Mouse (Mus musculus) embryonic facial prominence, embryonic 11.5 days (tissue): ENCODE measurements around the gene Gm17364. TPM values are rescaled to one million over a fixed set of nuclear protein-coding genes. Genes with fewer than 3 reads are reported as not detected.
"Not testable (repeated sequence)": the region's sequence is repeated elsewhere in the genome, so short reads cannot be mapped to it uniquely, and the experiment has no call there.

ENCODE experiments used
- ATAC-seq: fragments of 200-750 bp; cut with Nextera tagmentation; replicated peaks from 2 replicates; pipeline ENCODE4 v1.8.0; 2017; ENCODE audit warnings: low read depth; ENCODE audit not compliant: insufficient number of reproducible peaks, low FRiP score, low TSS enrichment
- DNase-seq: peaks from one replicate; pipeline ENCODE4 v3.0.0-alpha.2; 2015; ENCODE audit warnings: low spot score
- H3K27ac ChIP-seq: fragments of 300-500 bp; sonication (generic); replicated peaks from 2 replicates; pipeline ENCODE4 v1.5.1; 2014; ENCODE audit warnings: mild to moderate bottlenecking, low read depth, low read length, control low read depth
- H3K27me3 ChIP-seq: fragments of 300-500 bp; sonication (generic); 2 replicates; pipeline ENCODE4 v1.6.1; 2014; ENCODE audit warnings: mild to moderate bottlenecking, low read length, moderate library complexity, mixed read lengths; ENCODE audit not compliant: control insufficient read depth, insufficient read depth
- H3K36me3 ChIP-seq: fragments of 300-500 bp; sonication (generic); replicated peaks from 2 replicates; pipeline ENCODE4 v1.6.1; 2014; ENCODE audit warnings: low read depth, mild to moderate bottlenecking, low read length, moderate library complexity, mixed read lengths; ENCODE audit not compliant: control insufficient read depth, insufficient read depth
- H3K4me1 ChIP-seq: fragments of 300-500 bp; sonication (generic); 2 replicates; pipeline ENCODE4 v1.6.1; 2014; ENCODE audit warnings: low read length, mixed read lengths; ENCODE audit not compliant: control insufficient read depth, insufficient read depth
- H3K4me2 ChIP-seq: fragments of 300-500 bp; sonication (generic); 2 replicates; pipeline ENCODE4 v1.6.1; 2014; ENCODE audit warnings: low read depth, mild to moderate bottlenecking, control low read depth, low read length, moderate library complexity
- H3K4me3 ChIP-seq: fragments of 300-500 bp; sonication (generic); 2 replicates; pipeline ENCODE4 v1.5.1; 2014; ENCODE audit warnings: low read depth, low read length, control low read depth
- H3K9ac ChIP-seq: fragments of 300-500 bp; sonication (generic); replicated peaks from 2 replicates; pipeline ENCODE4 v1.6.1; 2014; ENCODE audit warnings: mild to moderate bottlenecking, control low read depth, low read length
- H3K9me3 ChIP-seq: fragments of 300-500 bp; sonication (generic); replicated peaks from 2 replicates; pipeline ENCODE4 v1.6.1; 2016; ENCODE audit warnings: mild to moderate bottlenecking, low read length, inconsistent platforms, mixed read lengths; ENCODE audit not compliant: control insufficient read depth
- WGBS: fragments of 180-500 bp; shearing (Covaris S2); extraction: QIAGEN DNeasy Blood & Tissue Kit; methylation state at CpG from one replicate; pipeline ENCODE4 v1.1.7; 2014; 5-methylcytosine and 5-hydroxymethylcytosine counted together
- polyA plus RNA-seq: library from polyadenylated mRNA; unstranded; fragments of >200 nt; fragmentation: Nextera tagmentation; extraction: Ambion mirVana; gene quantifications from 2 replicates; pipeline ENCODE4 v1.2.1, GENCODE M21; 2014

Gm17364 gene
- polyA plus RNA-seq, 1 experiment from 2014 or later: not detected

DNA sequence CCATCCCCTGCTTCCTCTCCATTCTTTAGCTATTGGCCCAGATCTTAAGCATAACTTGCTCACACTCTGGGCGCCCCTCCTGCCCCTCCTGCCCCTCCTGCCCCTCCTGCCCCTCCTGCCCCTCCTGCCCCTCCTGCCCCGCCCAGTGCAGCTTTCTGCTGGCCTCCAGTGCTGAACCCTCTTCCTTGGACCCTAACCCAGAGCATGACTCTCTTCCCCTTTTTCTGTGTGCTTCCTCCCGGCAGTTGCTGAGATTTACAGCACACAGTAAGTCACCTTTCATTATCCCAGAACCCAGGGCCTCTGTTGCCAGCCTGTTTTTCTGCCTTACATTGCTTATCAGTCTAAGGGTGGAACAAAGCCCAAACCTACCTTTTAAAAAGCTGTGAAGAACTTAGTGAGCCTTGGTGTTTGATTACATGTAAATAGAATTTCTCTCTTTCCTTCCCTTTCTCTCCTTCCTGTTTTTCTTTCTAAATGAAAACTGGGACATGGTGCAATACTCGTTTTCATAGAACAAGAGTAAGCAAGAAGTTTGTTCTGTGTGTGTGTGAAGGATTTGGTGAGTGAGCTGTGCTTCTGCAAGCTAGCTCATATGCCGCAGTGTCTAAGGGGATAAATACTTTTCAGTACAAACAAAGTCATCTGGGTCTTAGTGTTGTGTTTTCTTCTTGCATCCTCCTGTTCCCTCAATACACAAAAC, 10.3 kb downstream of the Gm17364 start:
- Histone ChIP-seq H3K27ac (no peak overlapping the region), H3K4me3 (no peak overlapping the region), H3K9me3 (no peaks in the 10 kb centered on the region), H3K4me2 (no peak overlapping the region), H3K4me1 (no peaks in the 10 kb centered on the region), H3K36me3 (no peaks in the 10 kb centered on the region), H3K9ac (no peak overlapping the region), H3K27me3 (no peaks in the 10 kb centered on the region)
- DNase-seq: no peak
- no peak for ATAC-seq
- 89% methylated on average over 5 of the region's 5 CpGs for whole genome bisulfite sequencing

DNA sequence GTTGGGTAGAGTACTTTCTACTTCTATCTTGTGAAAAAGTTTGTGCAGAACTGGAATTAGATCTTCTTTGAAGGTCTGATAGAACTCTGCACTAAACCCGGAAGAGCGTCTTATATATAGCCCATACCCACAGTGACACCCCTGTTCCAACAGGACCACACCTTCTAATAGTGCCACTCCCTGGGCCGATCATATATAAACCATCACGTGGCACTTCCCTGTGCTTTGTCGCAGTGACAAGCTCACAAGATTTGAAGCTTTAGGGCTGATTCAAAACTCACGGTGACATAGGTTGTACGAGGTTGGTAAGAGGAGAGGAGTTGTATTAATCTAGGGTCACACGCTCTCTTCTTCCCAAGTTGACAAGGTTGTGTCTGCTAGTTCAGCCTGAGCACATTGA, 12.2 kb downstream of the Gm17364 start:
- not testable (repeated sequence) for H3K9ac ChIP-seq, H3K27me3 ChIP-seq, H3K4me3 ChIP-seq, H3K36me3 ChIP-seq, ATAC-seq, DNase-seq, H3K4me2 ChIP-seq, H3K27ac ChIP-seq, H3K4me1 ChIP-seq, H3K9me3 ChIP-seq
- 94% methylated on average over 8 of the region's 8 CpGs for WGBS

DNA sequence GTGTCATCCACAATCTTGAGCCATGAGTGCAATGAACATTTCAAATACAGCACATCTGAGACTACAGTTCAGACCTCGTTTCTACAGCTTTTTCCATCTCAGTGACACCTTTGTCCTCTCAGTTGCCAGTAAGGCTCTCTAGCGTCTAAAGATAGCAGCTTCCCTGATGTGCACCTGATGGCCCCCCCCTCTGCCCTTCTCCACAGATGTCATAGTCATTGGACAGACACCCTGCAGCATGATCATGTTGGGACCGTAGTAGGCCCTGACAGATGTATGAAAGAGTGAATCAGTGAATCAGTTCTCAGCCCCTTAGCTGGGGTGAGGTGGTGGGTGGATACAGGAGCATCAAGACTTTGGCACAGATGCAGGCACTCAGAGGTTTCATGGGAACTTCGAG, 15.9 kb downstream of the Gm17364 start:
- 84% methylated on average over 4 of the region's 4 CpGs for WGBS
- Histone ChIP-seq H3K9me3 (no peaks in the 10 kb centered on the region), H3K9ac (no peak overlapping the region), H3K27me3 (no peaks in the 10 kb centered on the region), H3K4me2 (no peak overlapping the region), H3K36me3 (no peaks in the 10 kb centered on the region), H3K4me1 (no peaks in the 10 kb centered on the region), H3K4me3 (no peak overlapping the region), H3K27ac (no peak overlapping the region)
- DNase-seq: no peak
- ATAC-seq: no peak

DNA sequence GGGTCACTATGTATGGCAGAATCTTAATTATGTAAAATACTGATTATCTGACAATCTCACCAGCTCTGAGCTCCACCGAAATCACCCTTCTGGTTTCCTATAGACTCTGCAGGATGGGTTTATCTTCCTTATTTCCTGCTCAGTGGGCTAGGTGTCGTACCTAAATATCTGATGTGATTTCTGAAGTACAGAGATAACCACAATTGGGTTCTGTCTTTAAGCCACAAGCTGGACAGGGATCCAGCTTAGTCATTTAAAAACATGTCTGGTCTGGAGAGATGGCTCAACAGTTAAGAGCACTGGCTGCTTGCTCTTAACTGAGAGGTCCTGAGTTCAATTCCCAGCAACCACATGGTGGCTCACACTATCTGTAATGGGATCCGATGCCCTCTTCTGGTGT, 16.8 kb downstream of the Gm17364 start:
- 90% methylated on average over 3 of the region's 3 CpGs for WGBS
- no peak overlapping the region for H3K9ac ChIP-seq
- H3K27ac ChIP-seq: no peak overlapping the region
- no peaks in the 10 kb centered on the region for H3K9me3 ChIP-seq
- H3K27me3 ChIP-seq: no peaks in the 10 kb centered on the region
- ATAC-seq: no peak
- no peak overlapping the region for H3K4me2 ChIP-seq
- H3K36me3 ChIP-seq: no peaks in the 10 kb centered on the region
- no peaks in the 10 kb centered on the region for H3K4me1 ChIP-seq
- no peak overlapping the region for H3K4me3 ChIP-seq
- DNase-seq: no peak

DNA sequence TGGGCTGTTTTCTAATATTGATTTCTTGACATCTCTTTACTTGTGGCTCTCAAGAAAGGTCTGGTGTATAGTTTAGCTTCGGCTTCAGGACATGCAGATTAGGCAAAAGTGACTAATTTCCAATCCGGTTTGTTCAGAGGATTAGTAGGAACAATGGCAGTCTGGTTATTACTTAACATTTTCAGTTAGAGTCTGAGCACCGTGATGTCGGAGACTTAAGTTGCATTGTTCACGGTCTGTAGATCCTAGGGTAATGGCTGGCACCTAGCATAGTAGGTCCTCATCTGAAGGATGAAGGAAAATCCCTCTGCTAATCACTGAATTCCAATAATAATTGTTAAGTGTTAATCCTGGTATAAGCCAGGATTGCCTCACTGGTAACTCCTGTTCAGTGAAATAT, 17.7 kb downstream of the Gm17364 start:
- H3K4me1 ChIP-seq: no peaks in the 10 kb centered on the region
- no peak overlapping the region for H3K4me3 ChIP-seq
- ATAC-seq (no peak), DNase-seq (no peak)
- H3K9ac ChIP-seq: no peak overlapping the region
- H3K36me3 ChIP-seq: no peaks in the 10 kb centered on the region
- no peak overlapping the region for H3K4me2 ChIP-seq
- no peaks in the 10 kb centered on the region for H3K9me3 ChIP-seq
- 87% methylated on average over 5 of the region's 5 CpGs for WGBS
- no peak overlapping the region for H3K27ac ChIP-seq
- no peaks in the 10 kb centered on the region for H3K27me3 ChIP-seq

DNA sequence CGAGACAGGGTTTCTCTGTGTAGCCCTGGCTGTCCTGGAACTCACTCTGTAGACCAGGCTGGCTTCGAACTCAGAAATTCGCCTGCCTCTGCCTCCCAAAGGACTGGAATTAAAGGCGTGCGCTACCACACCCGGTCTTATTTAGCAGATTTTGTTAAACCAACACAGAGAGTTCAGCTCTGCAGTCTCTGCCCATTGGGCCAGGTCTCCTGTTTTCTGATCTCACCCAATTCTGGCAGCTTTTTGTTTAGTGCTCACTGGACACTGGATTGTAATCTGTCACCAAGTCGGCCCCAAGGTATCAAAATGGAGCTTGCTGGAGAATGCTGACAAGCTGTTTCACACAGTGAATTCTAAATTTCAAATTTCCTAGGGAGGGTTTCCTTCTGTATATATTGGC, 21.0 kb downstream of the Gm17364 start:
- Histone ChIP-seq H3K4me1 (no peaks in the 10 kb centered on the region), H3K36me3 (no peaks in the 10 kb centered on the region), H3K9me3 (no peaks in the 10 kb centered on the region), H3K27ac (no peak overlapping the region), H3K27me3 (no peaks in the 10 kb centered on the region), H3K4me3 (no peak overlapping the region), H3K9ac (no peak overlapping the region), H3K4me2 (no peak overlapping the region)
- ATAC-seq (no peak), DNase-seq (no peak)
- 94% methylated on average over 7 of the region's 7 CpGs for WGBS

DNA sequence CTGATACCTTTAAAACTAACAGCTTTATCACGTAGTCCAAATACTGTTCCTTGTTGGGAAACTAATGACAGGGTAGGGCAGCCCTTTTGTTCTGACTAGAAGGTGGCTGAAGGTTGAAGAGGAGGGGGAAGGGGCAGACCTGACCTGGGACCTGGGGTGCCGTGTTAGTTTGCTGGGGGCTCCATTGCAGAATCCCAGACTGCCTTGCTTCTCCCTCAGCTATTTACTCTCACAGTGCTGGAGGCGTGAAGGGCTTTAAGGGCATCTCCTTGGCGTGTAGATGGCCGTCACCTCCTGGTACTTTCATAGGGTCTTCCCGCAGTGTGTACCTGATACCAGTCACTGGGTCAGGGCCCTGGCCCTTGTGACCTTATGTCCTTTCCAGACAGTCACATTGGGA, 21.6 kb downstream of the Gm17364 start:
- H3K9me3 ChIP-seq: no peaks in the 10 kb centered on the region
- H3K4me2 ChIP-seq: no peak overlapping the region
- H3K27me3 ChIP-seq: no peaks in the 10 kb centered on the region
- whole genome bisulfite sequencing: 75% methylated on average over 6 of the region's 6 CpGs
- H3K9ac ChIP-seq: no peak overlapping the region
- no peak overlapping the region for H3K27ac ChIP-seq
- no peak overlapping the region for H3K4me3 ChIP-seq
- DNase-seq: no peak
- ATAC-seq: no peak
- no peaks in the 10 kb centered on the region for H3K36me3 ChIP-seq
- no peaks in the 10 kb centered on the region for H3K4me1 ChIP-seq

DNA sequence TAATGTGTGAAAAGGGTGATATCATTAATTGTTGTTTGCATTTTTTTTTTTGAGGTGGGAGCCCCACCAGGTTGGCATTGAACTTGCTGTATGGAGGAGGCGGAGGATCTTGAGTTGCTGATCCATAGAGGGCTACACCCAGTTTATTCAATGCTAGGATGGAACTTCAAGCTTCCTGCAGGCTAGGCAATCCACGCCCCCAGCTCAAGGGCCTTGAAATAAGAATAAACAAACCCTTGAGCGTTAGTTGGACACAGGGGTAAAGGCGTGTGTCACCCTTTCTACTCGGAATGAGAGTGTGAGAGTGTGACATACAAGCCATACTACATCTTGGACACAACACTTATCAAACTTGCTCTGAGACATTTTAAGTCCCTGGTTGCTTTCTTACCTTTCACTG, 22.1 kb downstream of the Gm17364 start:
- Histone ChIP-seq H3K27me3 (no peaks in the 10 kb centered on the region), H3K9me3 (no peaks in the 10 kb centered on the region), H3K36me3 (no peaks in the 10 kb centered on the region), H3K4me1 (no peaks in the 10 kb centered on the region), H3K4me3 (no peak overlapping the region), H3K4me2 (no peak overlapping the region), H3K9ac (no peak overlapping the region), H3K27ac (no peak overlapping the region)
- 73% methylated on average over 5 of the region's 5 CpGs for WGBS
- ATAC-seq: no peak
- DNase-seq: no peak
